Mouse (Mus musculus): ENCODE results near the gene Cwc25. TPM values are rescaled to one million over a fixed set of nuclear protein-coding genes. Genes with fewer than 3 reads are reported as not detected.

Gene Cwc25
- total RNA-seq, 2 experiments from 2014 or later: 20.2 to 20.7 TPM

GRCm38 (mm10) chr11:97779968-97780701 is 13.8 kb upstream of the Cwc25 start:
- no peak for DNase-seq (ENCODE audit: low spot score in 2 of 2)
- intact Hi-C loops (cut with DNase I): no loop called here

- DNase-seq (ENCODE audit: low spot score in 2 of 2): no peak
- intact Hi-C loops (cut with DNase I): no loop called here
Measured at GRCm38 (mm10) chr11:97778918-97779317, 12.6 kb upstream of the Cwc25 start.

GRCm38 (mm10) chr11:97777129-97777529 is 10.8 kb upstream of the Cwc25 start:
- intact Hi-C loops (cut with DNase I): no loop called here
- DNase-seq (ENCODE audit: low spot score in 2 of 2): no peak

GRCm38 (mm10) chr11:97776497-97777128 is 10.3 kb upstream of the Cwc25 start:
- no peak for DNase-seq (ENCODE audit: low spot score in 2 of 2)
- intact Hi-C loops (cut with DNase I): no loop called here

- DNase-seq (ENCODE audit: low spot score in 2 of 2): no peak
- intact Hi-C loops (cut with DNase I): no loop called here
Measured at GRCm38 (mm10) chr11:97775808-97776496, 9.6 kb upstream of the Cwc25 start, which contains the start of gene 1700001P01Rik. 1700001P01Rik (minus strand) TSS chr11:97775918.

GRCm38 (mm10) chr11:97775186-97775585 is 8.8 kb upstream of the Cwc25 start:
- no peak for DNase-seq (ENCODE audit: low spot score in 2 of 2)
- intact Hi-C loops (cut with DNase I): no loop called here

GRCm38 (mm10) chr11:97771410-97771809 is 5.1 kb upstream of the Cwc25 start:
- no peak for DNase-seq (ENCODE audit: low spot score in 2 of 2)
- intact Hi-C loops (cut with DNase I): no loop called here

GRCm38 (mm10) chr11:97769704-97770103 is 3.3 kb upstream of the Cwc25 start:
- DNase-seq (ENCODE audit: low spot score in 2 of 2): no peak
- intact Hi-C loops (cut with DNase I): no loop called here

GRCm38 (mm10) chr11:97761638-97762037 is 4.7 kb downstream of the Cwc25 start:
- intact Hi-C loops (cut with DNase I): no loop called here

GRCm38 (mm10) chr11:97758942-97759341 is 7.4 kb downstream of the Cwc25 start:
- no peak for DNase-seq (ENCODE audit: low spot score in 2 of 2)
- intact Hi-C loops (cut with DNase I): no loop called here

More at GRCm38 (mm10) chr11:97761638-97762037, 4.7 kb downstream of the Cwc25 start:
- DNase-seq (ENCODE audit: low spot score in 2 of 2): no peak

GRCm38 (mm10) chr11:97758125-97758524 is 8.2 kb downstream of the Cwc25 start:
- DNase-seq (ENCODE audit: low spot score in 2 of 2): no peak
- intact Hi-C loops (cut with DNase I): no loop called here

- intact Hi-C loops (cut with DNase I): no loop called here
- peak; percentile 60 to 68 for DNase-seq (ENCODE audit: low spot score in 2 of 2)
Measured at GRCm38 (mm10) chr11:97753277-97753676, 13.1 kb downstream of the Cwc25 start.

GRCm38 (mm10) chr11:97748496-97748895 is 17.9 kb downstream of the Cwc25 start:
- intact Hi-C loops (cut with DNase I): no loop called here
- DNase-seq (ENCODE audit: low spot score in 2 of 2): no peak

GRCm38 (mm10) chr11:97747773-97748172 is 18.6 kb downstream of the Cwc25 start:
- intact Hi-C loops (cut with DNase I): no loop called here
- DNase-seq (ENCODE audit: low spot score in 2 of 2): no peak

GRCm38 (mm10) chr11:97745331-97745721 is 21.0 kb downstream of the Cwc25 start:
- intact Hi-C loops (cut with DNase I): no loop called here
- no peak for DNase-seq (ENCODE audit: low spot score in 2 of 2)

GRCm38 (mm10) chr11:97744718-97745330 is 21.5 kb downstream of the Cwc25 start:
- DNase-seq (ENCODE audit: low spot score in 2 of 2): peak; percentile 97 to 98
- intact Hi-C loops (cut with DNase I): loop anchor here (5.0 kb wide), 1 partner anchor 43 kb away; the partner anchor contains the start of genes Pcgf2 and Psmb3

GRCm38 (mm10) chr11:97744063-97744717 is 22.2 kb downstream of the Cwc25 start, which contains the start of gene Pip4k2b:
Pip4k2b (minus strand) TSS chr11:97744704.
- DNase-seq (ENCODE audit: low spot score in 2 of 2): peak in 1 of 2 experiments; percentile 69
- intact Hi-C loops (cut with DNase I): loop anchor here (5.0 kb wide), 1 partner anchor 42 kb away; the partner anchor contains the start of genes Pcgf2 and Psmb3

- no peak for DNase-seq (ENCODE audit: low spot score in 2 of 2)
- intact Hi-C loops (cut with DNase I): loop anchor here (5.0 kb wide), 1 partner anchor 41 kb away; the partner anchor contains the start of genes Pcgf2 and Psmb3
Measured at GRCm38 (mm10) chr11:97743423-97743822, 22.9 kb downstream of the Cwc25 start.

GRCm38 (mm10) chr11:97742591-97742990 is 23.8 kb downstream of the Cwc25 start:
- no peak for DNase-seq (ENCODE audit: low spot score in 2 of 2)
- intact Hi-C loops (cut with DNase I): loop anchor here (5.0 kb wide), 1 partner anchor 40 kb away; the partner anchor contains the start of genes Pcgf2 and Psmb3

Data from left cerebral cortex, postnatal 36 days (tissue).